Comparison of ENCODE assay signal across 8 mouse cellular contexts in genomic region chr11:98795714-98796514, GRCm38 (mm10). TPM values are rescaled to one million over a fixed set of nuclear protein-coding genes. Genes with fewer than 3 reads are reported as not detected.
A peak's percentile ranks its signal among the peaks of the same experiment; 100 is the strongest.
DNase-seq lines count a peak whose midpoint lies in the region; ATAC-seq and TF ChIP-seq lines count a peak whose summit lies in the region.

No protein-coding gene starts in this region.

- H3K9ac ChIP-seq in kidney, embryonic 14.5 days (ENCODE audit: low read depth, low read length), result peak overlapping the region; percentile 97

- peaks cover 6% of the 10 kb centered on the region; the same call in 1 of the 2 replicates for H3K4me1 ChIP-seq in cortical plate, adult 2 months (ENCODE audit: control insufficient read depth, insufficient read depth, low read length)
- H3K4me1 ChIP-seq in heart, embryonic 10.5 days, result peaks cover 31% of the 10 kb centered on the region
- H3K4me1 ChIP-seq in kidney, embryonic 14.5 days (ENCODE audit: control insufficient read depth, insufficient read depth, low read length), result peaks cover 37% of the 10 kb centered on the region

- peaks cover 27% of the 10 kb centered on the region for H3K36me3 ChIP-seq in heart, embryonic 10.5 days
- H3K36me3 ChIP-seq in kidney, embryonic 14.5 days (ENCODE audit: control insufficient read depth, insufficient read depth, low read length), result peaks cover 26% of the 10 kb centered on the region

- H3K9me3 ChIP-seq in heart, embryonic 10.5 days, result no peaks in the 10 kb centered on the region
- no peaks in the 10 kb centered on the region for H3K9me3 ChIP-seq in kidney, embryonic 14.5 days (ENCODE audit: control insufficient read depth, low read length)

- H3K4me2 ChIP-seq in kidney, embryonic 14.5 days (replicated peaks; ENCODE audit: low read depth, low read length), result peak overlapping the region; percentile 59

- H3K27ac ChIP-seq in cortical plate, adult 2 months (ENCODE audit: insufficient read depth, low read length), result peak overlapping the region; percentile 94
- H3K27ac ChIP-seq in heart, embryonic 10.5 days, result peak overlapping the region; percentile 98
- peak overlapping the region; percentile 99 for H3K27ac ChIP-seq in kidney, embryonic 14.5 days (ENCODE audit: low read depth, low read length)

- no peaks in the 10 kb centered on the region for H3K27me3 ChIP-seq in heart, embryonic 10.5 days (ENCODE audit: insufficient read depth, poor library complexity, severe bottlenecking)
- H3K27me3 ChIP-seq in kidney, embryonic 14.5 days (ENCODE audit: control insufficient read depth, insufficient read depth, low read length), result no peaks in the 10 kb centered on the region

- TF ChIP-seq CTCF in cortical plate, adult 2 months (IDR thresholded peaks at IDR 0.05; ENCODE audit: extremely low read depth, insufficient read depth, low read length), result no peak

- peak overlapping the region; percentile 63 for H3K4me3 ChIP-seq in cortical plate, adult 2 months (ENCODE audit: insufficient read depth, low read length)
- peak overlapping the region; percentile 89 for H3K4me3 ChIP-seq in heart, embryonic 10.5 days
- H3K4me3 ChIP-seq in kidney, embryonic 14.5 days (ENCODE audit: low read length), result peak overlapping the region; percentile 100

- DNase-seq in B cell, adult 2 months, result peak; percentile 49 to 60
- DNase-seq in MN1 (ENCODE audit: low spot score), result peak; percentile 73
- DNase-seq in heart, embryonic 10.5 days (ENCODE audit: low spot score), result no peak
- DNase-seq in lung, postnatal 4 days, result peak; percentile 67 to 73
- DNase-seq in spleen, postnatal 10 days (ENCODE audit: low spot score in 2 of 2), result peak; percentile 75 to 78
- no peak for DNase-seq in layer of hippocampus, adult 11-12 months (ENCODE audit: low spot score)

- no peak for TF ChIP-seq POLR2A in cortical plate, adult 2 months (IDR thresholded peaks at IDR 0.05; ENCODE audit: extremely low read depth, insufficient read depth, low read length)

- peak; percentile 30 for ATAC-seq in kidney, embryonic 14.5 days (ENCODE audit: low FRiP score, low TSS enrichment)

- WGBS in heart, embryonic 10.5 days, result under 1% methylated on average over 63 of the region's 74 CpGs
- 2% methylated on average over 51 of the region's 74 CpGs for WGBS in kidney, embryonic 14.5 days

RNA-seq across cellular contexts. Expression of gene Msl1, which starts 0.6 kb away (rescaled TPM):
- 119 and 131 TPM in 2 replicates for polyA plus RNA-seq in cortical plate, adult 2 months (2012; rRNA removed)
- 14.0 and 21.6 TPM in 2 replicates for polyA plus RNA-seq in heart, embryonic 10.5 days (2016; fragmentation: Nextera tagmentation; extraction: Ambion mirVana)
- 21.6 and 33.7 TPM in 2 replicates for polyA plus RNA-seq in kidney, embryonic 14.5 days (2014; fragmentation: Nextera tagmentation; extraction: Ambion mirVana)

RNA-seq across cellular contexts. Expression of gene Casc3, which starts 8.8 kb away (rescaled TPM):
- 44.9 and 47.4 TPM in 2 replicates for polyA plus RNA-seq in cortical plate, adult 2 months (2012; rRNA removed)
- 29.5 and 37.2 TPM in 2 replicates for polyA plus RNA-seq in heart, embryonic 10.5 days (2016; fragmentation: Nextera tagmentation; extraction: Ambion mirVana)
- polyA plus RNA-seq in kidney, embryonic 14.5 days (2014; fragmentation: Nextera tagmentation; extraction: Ambion mirVana), result 28.1 and 43.1 TPM in 2 replicates

RNA-seq across cellular contexts. Expression of gene Nr1d1, which starts 20.8 kb away (rescaled TPM):
- polyA plus RNA-seq in cortical plate, adult 2 months (2012; rRNA removed), result 153 and 156 TPM in 2 replicates
- polyA plus RNA-seq in heart, embryonic 10.5 days (2016; fragmentation: Nextera tagmentation; extraction: Ambion mirVana), result 3.6 and 5.9 TPM in 2 replicates
- polyA plus RNA-seq in kidney, embryonic 14.5 days (2014; fragmentation: Nextera tagmentation; extraction: Ambion mirVana), result 1.6 and 2.6 TPM in 2 replicates

RNA-seq across cellular contexts. Expression of gene Rapgefl1, which starts 40.7 kb away (rescaled TPM):
- 153 and 181 TPM in 2 replicates for polyA plus RNA-seq in cortical plate, adult 2 months (2012; rRNA removed)
- polyA plus RNA-seq in heart, embryonic 10.5 days (2016; fragmentation: Nextera tagmentation; extraction: Ambion mirVana), result 0.78 and 0.87 TPM in 2 replicates
- polyA plus RNA-seq in kidney, embryonic 14.5 days (2014; fragmentation: Nextera tagmentation; extraction: Ambion mirVana), result 1.6 and 2.4 TPM in 2 replicates

RNA-seq across cellular contexts. Expression of gene Thra, which starts 55.5 kb away (rescaled TPM):
- 721 and 771 TPM in 2 replicates for polyA plus RNA-seq in cortical plate, adult 2 months (2012; rRNA removed)
- 19.2 and 23.2 TPM in 2 replicates for polyA plus RNA-seq in heart, embryonic 10.5 days (2016; fragmentation: Nextera tagmentation; extraction: Ambion mirVana)
- polyA plus RNA-seq in kidney, embryonic 14.5 days (2014; fragmentation: Nextera tagmentation; extraction: Ambion mirVana), result 28.0 and 31.8 TPM in 2 replicates

Comparison
In these comparisons a context has a peak if more than half of its experiments do, and no peak if none do; other contexts are left out.
1. DNase-seq: peak in B cell, adult 2 months (2 of 2), MN1 (single experiment), lung, postnatal 4 days (2 of 2) and spleen, postnatal 10 days (2 of 2); none in heart, embryonic 10.5 days (single experiment) and layer of hippocampus, adult 11-12 months (single experiment).
2. RNA of gene Nr1d1, which starts 20.8 kb away (polyA plus RNA-seq): 153 to 156 TPM in cortical plate, adult 2 months; 3.6 to 5.9 TPM in heart, embryonic 10.5 days and 1.6 to 2.6 TPM in kidney, embryonic 14.5 days; every median in the first group is over 10 times any median in the second.
3. Peak in every context shown above with its lines, with median percentiles within 50 percentile points of each other: H3K27ac ChIP-seq and H3K4me3 ChIP-seq.